Mouse (Mus musculus) heart, embryonic 15.5 days (tissue): ENCODE results near the gene Kxd1. TPM values are rescaled to one million over a fixed set of nuclear protein-coding genes. Genes with fewer than 3 reads are reported as not detected.

Experiments used
- ATAC-seq: fragments of 200-750 bp; cut with Nextera tagmentation; replicated peaks from 2 replicates; pipeline ENCODE4 v1.8.0; 2017; ENCODE audit warnings: low read depth, moderate TSS enrichment; ENCODE audit not compliant: insufficient number of reproducible peaks, insufficient read depth, low FRiP score
- H3K27ac ChIP-seq: fragments of 300-500 bp; sonication (generic); 2 replicates; pipeline ENCODE4 v1.5.1; 2015; ENCODE audit warnings: mild to moderate bottlenecking, inconsistent platforms
- H3K27me3 ChIP-seq: fragments of 300-500 bp; sonication (generic); 2 replicates; pipeline ENCODE4 v1.6.1; 2015; ENCODE audit warnings: inconsistent platforms
- H3K36me3 ChIP-seq: fragments of 300-500 bp; sonication (generic); 2 replicates; pipeline ENCODE4 v1.6.1; 2015; ENCODE audit warnings: mild to moderate bottlenecking, inconsistent platforms
- H3K4me1 ChIP-seq: fragments of 300-500 bp; sonication (generic); replicated peaks from 2 replicates; pipeline ENCODE4 v1.6.1; 2015; ENCODE audit warnings: inconsistent platforms
- H3K4me2 ChIP-seq: fragments of 300-500 bp; sonication (generic); 2 replicates; pipeline ENCODE4 v1.6.1; 2015; ENCODE audit warnings: inconsistent platforms, mild to moderate bottlenecking, moderate library complexity
- H3K4me3 ChIP-seq: fragments of 300-500 bp; sonication (generic); 2 replicates; pipeline ENCODE4 v1.5.1; 2015; ENCODE audit warnings: mild to moderate bottlenecking, inconsistent platforms
- H3K9ac ChIP-seq: fragments of 300-500 bp; sonication (generic); 2 replicates; pipeline ENCODE4 v1.6.1; 2015; ENCODE audit warnings: mild to moderate bottlenecking, inconsistent platforms
- H3K9me3 ChIP-seq: fragments of 300-500 bp; sonication (generic); replicated peaks from 2 replicates; pipeline ENCODE4 v1.6.1; 2016; ENCODE audit warnings: inconsistent platforms
- WGBS: fragments of 180-500 bp; shearing (Covaris S2); methylation state at CpG from one replicate; pipeline ENCODE4 v1.1.7; 2015; ENCODE audit warnings: mixed read lengths; 5-methylcytosine and 5-hydroxymethylcytosine counted together
- polyA plus RNA-seq: library from polyadenylated mRNA; unstranded; fragments of >200 nt; fragmentation: Nextera tagmentation; extraction: Ambion mirVana; gene quantifications from 2 replicates; pipeline ENCODE4 v1.2.1, GENCODE M21; 2015

The Kxd1 gene
- polyA plus RNA-seq, 1 experiment from 2014 or later: 64.5 TPM

DNA sequence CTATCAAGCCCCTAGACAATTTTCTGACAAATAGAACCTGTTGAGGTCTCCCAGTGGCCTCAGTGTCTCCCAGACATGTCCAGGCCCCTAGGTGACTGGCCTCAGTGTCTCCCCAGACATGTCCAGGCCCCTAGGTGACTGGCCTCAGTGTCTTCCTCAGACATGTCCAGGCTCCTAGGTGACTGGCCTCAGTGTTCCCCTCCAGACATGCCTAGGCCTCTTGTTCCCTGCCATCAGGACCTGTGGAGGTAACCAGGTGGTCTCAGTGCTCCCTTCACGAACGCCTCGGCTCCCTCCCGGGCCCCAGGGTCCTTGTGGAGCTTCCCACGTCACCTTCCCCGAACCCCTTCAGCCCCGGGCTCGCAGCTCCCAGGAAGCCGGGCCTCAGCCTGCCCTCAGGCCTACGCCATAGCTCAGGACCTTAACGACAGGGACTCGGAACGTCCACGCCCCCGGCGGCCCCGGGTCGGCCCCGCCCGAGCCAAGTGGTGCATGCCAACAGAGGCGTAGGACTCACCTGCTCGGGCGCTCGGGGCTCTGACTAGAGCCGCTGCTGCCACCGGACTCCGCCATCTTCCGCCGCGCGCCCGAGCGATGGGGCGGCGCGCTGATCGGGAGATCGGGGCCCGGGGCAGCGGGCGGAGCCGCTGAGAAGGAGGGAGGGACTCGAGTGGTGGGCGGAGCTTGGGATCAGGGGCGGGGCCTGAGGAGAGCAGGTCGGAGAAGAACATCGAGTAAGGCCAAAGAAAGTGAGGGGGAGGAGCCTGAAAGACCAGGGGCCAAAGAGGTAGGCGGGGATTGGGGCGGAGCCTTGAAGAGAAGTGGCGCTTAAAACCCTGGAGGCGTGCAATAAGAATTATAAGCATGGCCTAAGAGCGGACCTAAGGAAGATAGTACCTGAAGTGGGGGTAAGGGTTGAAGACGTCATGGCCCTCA is 51.2 kb downstream of the Kxd1 start, which contains the start of gene Klhl26:
TSS of gene Klhl26 (minus strand) at position 636 of the 936 bp plus-strand sequence.
- H3K9me3 ChIP-seq: no peaks in the 10 kb centered on the region
- H3K27me3 ChIP-seq: peaks cover 21% of the 10 kb centered on the region
- WGBS: under 1% methylated on average over 53 of the region's 53 CpGs
- H3K4me1 ChIP-seq: peaks cover 22% of the 10 kb centered on the region
- peak within 1 kb of the TSS; percentile 89 for H3K4me2 ChIP-seq
- peak; percentile 89 for ATAC-seq
- H3K9ac ChIP-seq: peak within 1 kb of the TSS; percentile 95
- peak within 1 kb of the TSS; percentile 60 for H3K27ac ChIP-seq
- peak within 1 kb of the TSS; percentile 88 for H3K4me3 ChIP-seq
- H3K36me3 ChIP-seq: no peaks in the 10 kb centered on the region

DNA sequence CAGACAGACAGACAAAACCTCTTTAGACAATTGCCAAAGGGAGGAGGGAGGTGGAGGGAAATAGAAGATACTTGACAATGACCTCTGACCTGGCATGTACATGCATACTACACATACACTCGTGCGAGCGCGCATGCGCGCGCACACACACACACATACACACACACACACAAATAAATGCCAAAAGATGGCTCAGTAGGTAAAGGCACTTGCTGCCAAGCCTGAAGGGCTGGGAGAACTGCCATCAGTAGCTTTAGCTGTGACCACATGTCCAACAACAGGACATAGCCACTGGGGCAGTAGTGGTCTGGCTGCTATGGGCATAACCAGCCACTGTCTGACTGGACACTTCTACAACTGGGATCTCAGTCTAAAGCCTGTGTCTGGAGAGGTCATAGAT is 55.9 kb downstream of the Kxd1 start:
- peaks cover 46% of the 10 kb centered on the region for H3K4me1 ChIP-seq
- ATAC-seq: no peak
- no peak overlapping the region for H3K27ac ChIP-seq
- no peaks in the 10 kb centered on the region for H3K9me3 ChIP-seq
- H3K4me3 ChIP-seq: no peak overlapping the region
- H3K4me2 ChIP-seq: no peak overlapping the region
- no peaks in the 10 kb centered on the region for H3K27me3 ChIP-seq
- WGBS: 95% methylated on average over 7 of the region's 7 CpGs
- H3K36me3 ChIP-seq: no peaks in the 10 kb centered on the region
- H3K9ac ChIP-seq: no peak overlapping the region

DNA sequence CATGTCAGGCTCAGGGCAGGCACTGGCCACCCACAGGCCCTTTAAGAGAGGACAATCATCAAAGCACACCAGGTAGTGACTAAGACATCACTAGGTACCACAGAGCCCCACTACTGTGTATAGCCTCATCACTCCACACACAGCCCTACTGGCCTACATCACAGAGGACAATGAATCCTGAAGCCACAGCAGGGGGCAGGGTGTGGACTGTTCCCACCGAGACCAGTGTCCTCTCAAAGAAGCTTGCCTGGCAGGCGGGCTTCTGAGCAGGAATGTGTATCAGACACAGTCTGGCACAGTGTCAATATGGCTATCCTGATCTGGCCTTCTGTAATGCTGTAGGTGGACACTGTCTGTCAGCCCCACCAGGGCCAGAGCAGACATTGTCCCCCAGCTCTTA is 57.8 kb downstream of the Kxd1 start:
- Histone ChIP-seq H3K4me1 (peaks cover 43% of the 10 kb centered on the region), H3K4me3 (no peak overlapping the region), H3K27me3 (no peaks in the 10 kb centered on the region), H3K9me3 (no peaks in the 10 kb centered on the region), H3K4me2 (no peak overlapping the region), H3K9ac (no peak overlapping the region), H3K27ac (no peak overlapping the region), H3K36me3 (no peaks in the 10 kb centered on the region)
- WGBS: 41% methylated on average over 2 of the region's 2 CpGs
- ATAC-seq: no peak

DNA sequence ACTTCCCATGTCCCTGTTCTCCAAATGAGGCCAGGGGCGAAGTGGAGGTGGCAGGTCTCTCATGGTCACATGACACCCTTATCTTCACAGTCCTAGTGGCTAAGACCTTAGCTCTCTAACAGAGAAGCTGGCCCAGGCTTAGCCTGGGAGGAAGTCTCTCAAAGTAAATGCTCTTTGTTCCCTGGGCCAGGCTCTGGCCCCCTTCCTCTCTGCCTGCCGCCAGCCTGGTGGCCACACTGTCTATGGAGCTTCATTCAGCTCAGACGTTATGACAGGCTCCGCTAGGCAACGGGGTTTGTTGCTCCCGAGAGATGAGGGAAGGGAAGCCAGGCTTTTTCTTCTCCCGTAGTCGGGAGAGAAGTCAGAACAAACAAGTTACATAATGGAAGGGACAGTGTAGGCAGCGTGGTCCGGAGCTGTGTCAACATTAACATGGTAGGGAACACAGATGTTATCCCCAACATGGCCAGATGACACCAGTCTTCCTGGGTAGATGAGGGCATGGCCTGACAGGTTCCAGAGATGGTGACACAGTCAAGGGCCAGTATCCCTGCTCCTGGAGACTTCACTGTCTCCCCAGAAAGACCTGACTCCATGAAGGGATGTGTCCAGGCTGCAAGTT is 58.4 kb downstream of the Kxd1 start:
- H3K36me3 ChIP-seq: no peaks in the 10 kb centered on the region
- no peaks in the 10 kb centered on the region for H3K27me3 ChIP-seq
- peaks cover 46% of the 10 kb centered on the region for H3K4me1 ChIP-seq
- 28% methylated on average over 10 of the region's 10 CpGs for WGBS
- no peaks in the 10 kb centered on the region for H3K9me3 ChIP-seq
- H3K4me2 ChIP-seq: no peak overlapping the region; the same call in 1 of the 2 replicates
- H3K4me3 ChIP-seq: no peak overlapping the region
- ATAC-seq: peak; percentile 55; the same call in 1 of the 2 replicates
- H3K9ac ChIP-seq: no peak overlapping the region
- peak overlapping the region; percentile 46 for H3K27ac ChIP-seq

DNA sequence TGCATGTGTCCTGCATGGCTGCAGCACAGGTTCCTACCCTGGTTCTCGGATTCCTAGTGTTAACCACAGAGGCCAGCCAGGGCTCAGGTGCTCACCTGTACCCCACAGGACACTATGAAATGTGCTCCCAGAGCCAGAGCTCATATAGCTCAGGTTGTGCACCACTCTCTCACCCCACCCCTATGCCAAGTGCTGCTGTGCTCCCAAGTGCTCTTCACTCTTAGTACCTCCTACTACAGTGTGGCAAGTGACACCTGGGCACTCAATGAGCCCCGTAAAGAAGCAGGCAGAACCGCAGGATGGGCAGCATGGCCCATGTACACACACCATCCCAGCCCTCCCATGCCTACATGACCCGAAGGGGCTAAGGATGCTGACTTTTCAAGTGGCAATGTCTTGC is 59.0 kb downstream of the Kxd1 start:
- Histone ChIP-seq H3K27me3 (no peaks in the 10 kb centered on the region), H3K4me1 (peaks cover 46% of the 10 kb centered on the region), H3K36me3 (no peaks in the 10 kb centered on the region), H3K27ac (no peak overlapping the region), H3K9ac (no peak overlapping the region), H3K4me2 (no peak overlapping the region), H3K4me3 (no peak overlapping the region), H3K9me3 (no peaks in the 10 kb centered on the region)
- WGBS: 85% methylated on average over 4 of the region's 4 CpGs
- no peak for ATAC-seq

DNA sequence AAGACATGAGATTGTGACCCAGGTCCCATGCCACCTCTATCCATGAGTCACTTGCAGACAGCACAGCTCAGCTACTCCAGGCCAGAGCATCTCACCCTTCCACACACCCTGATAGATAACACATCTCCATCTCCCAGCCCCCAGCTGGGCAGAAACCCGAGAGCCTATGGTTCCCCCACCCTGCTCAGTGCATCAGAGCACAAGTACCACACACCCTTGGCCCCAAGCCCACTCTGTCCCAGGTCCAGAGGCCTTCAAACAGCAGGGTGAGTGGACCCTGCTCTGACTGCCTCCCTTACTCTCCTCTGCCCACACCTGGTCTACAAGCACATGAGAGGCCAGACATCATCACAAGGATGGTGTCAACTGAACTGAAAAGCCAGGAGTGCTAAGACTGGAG is 59.8 kb downstream of the Kxd1 start:
- H3K4me1 ChIP-seq: peaks cover 48% of the 10 kb centered on the region
- H3K27ac ChIP-seq: no peak overlapping the region
- no peaks in the 10 kb centered on the region for H3K9me3 ChIP-seq
- no peak overlapping the region for H3K4me2 ChIP-seq
- WGBS: 33% methylated on average over 1 of the region's 1 CpGs
- H3K36me3 ChIP-seq: no peaks in the 10 kb centered on the region
- H3K9ac ChIP-seq: no peak overlapping the region
- H3K4me3 ChIP-seq: no peak overlapping the region
- no peaks in the 10 kb centered on the region for H3K27me3 ChIP-seq
- ATAC-seq: no peak

DNA sequence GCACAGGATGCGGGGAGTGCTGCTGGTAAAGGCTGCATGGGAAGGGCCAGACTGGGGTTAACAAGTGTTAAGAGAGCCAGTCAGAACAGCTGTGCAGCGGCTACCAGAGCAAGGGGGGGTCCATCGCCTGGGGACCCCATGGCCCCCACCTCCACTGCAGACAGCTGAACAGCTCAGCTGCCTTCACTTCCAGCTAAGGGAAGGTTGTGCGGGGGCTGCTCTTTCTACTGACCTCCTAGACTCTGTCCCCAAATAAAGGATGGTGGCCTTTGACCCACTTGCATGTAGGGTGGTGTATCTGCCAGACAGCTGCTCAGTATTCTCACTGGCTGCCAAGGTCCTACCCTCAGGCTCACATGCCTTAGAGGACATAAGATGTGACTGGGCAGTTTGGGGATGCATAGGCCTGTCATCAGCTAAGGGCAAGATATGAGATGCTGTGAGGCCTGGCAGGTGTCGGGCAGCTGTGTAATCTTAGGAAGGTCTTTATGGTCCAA is 60.5 kb downstream of the Kxd1 start:
- Histone ChIP-seq H3K9me3 (no peaks in the 10 kb centered on the region), H3K27me3 (no peaks in the 10 kb centered on the region), H3K9ac (no peak overlapping the region; the same call in 1 of the 2 replicates), H3K4me3 (no peak overlapping the region), H3K4me1 (peaks cover 48% of the 10 kb centered on the region), H3K4me2 (0 out of 2 replicates have a peak overlapping the region, but pooled peaks have one; percentile 11), H3K36me3 (no peaks in the 10 kb centered on the region), H3K27ac (no peak overlapping the region)
- ATAC-seq: no peak
- whole genome bisulfite sequencing: 67% methylated on average over 5 of the region's 5 CpGs

DNA sequence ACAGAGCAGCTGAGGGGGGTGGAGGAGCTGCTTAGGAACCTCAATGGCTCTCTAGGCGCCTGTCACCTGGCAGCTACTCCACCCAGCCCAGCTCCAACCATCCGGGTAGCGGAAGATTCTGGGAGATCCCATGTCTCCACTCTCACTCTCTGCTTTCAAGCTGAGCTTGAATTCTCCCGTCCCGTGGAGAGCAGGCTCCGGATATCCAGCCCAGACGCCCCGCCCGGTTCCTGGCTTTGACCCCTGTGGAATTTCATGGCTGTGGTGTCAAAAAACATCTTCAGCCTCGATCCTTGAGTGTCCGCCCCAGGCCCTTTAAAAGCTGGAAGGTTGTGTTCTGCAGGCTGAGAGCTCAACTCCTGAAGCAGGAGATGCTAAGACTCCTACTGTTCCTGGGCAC is 61.0 kb downstream of the Kxd1 start:
- H3K9ac ChIP-seq: no peak overlapping the region; the same call in 1 of the 2 replicates
- no peak overlapping the region for H3K4me3 ChIP-seq
- ATAC-seq: no peak
- no peaks in the 10 kb centered on the region for H3K27me3 ChIP-seq
- peaks cover 53% of the 10 kb centered on the region for H3K4me1 ChIP-seq
- no peak overlapping the region for H3K27ac ChIP-seq
- 0 out of 2 replicates have a peak overlapping the region, but pooled peaks have one; percentile 11 for H3K4me2 ChIP-seq
- 48% methylated on average over 11 of the region's 11 CpGs for WGBS
- H3K36me3 ChIP-seq: no peaks in the 10 kb centered on the region
- H3K9me3 ChIP-seq: no peaks in the 10 kb centered on the region

DNA sequence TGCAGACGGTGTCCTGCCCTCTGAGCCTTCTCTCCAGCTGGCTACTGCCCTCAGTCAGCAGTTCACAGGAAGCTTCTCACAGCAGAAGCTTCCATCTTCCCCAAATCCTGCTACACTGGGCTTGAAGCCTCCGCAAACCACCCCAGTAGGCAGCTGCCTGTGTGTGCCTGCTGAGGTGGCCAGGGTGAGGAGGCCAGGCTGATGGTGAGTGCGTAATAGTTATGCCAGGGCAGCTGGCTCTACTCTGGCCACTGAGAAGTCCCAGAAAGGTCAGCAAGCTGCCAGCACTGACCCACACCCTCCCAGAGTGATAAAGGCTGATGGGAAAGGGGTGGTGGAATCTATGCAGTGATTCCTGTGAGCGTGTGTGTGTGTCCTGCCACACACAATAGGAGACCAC is 61.5 kb downstream of the Kxd1 start:
- no peak overlapping the region for H3K4me3 ChIP-seq
- H3K4me2 ChIP-seq: no peak overlapping the region
- H3K27ac ChIP-seq: no peak overlapping the region
- WGBS: 85% methylated on average over 4 of the region's 4 CpGs
- peaks cover 57% of the 10 kb centered on the region for H3K4me1 ChIP-seq
- no peaks in the 10 kb centered on the region for H3K9me3 ChIP-seq
- no peaks in the 10 kb centered on the region for H3K36me3 ChIP-seq
- H3K9ac ChIP-seq: no peak overlapping the region
- no peaks in the 10 kb centered on the region for H3K27me3 ChIP-seq
- ATAC-seq: no peak

DNA sequence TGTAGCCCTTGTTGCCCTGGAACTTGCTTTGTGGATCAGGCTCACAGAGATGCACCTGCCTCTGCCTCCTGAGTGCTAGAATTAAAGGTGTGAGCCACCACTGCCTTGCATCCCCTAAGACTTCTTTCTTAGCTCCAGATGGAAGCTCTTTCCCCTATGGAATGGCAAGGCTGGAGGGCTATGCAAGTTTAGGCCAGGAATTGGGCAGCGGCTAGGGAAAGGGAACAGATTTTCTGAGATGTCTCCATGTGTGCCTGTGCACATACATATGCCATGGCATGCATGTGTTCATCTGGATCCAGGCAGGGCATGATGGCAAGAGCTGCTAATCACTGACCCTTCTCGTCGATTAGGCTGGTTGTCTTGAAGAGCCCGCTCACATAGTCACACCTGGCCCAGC is 62.1 kb downstream of the Kxd1 start:
- no peaks in the 10 kb centered on the region for H3K36me3 ChIP-seq
- no peak overlapping the region for H3K27ac ChIP-seq
- no peaks in the 10 kb centered on the region for H3K27me3 ChIP-seq
- no peak overlapping the region for H3K4me2 ChIP-seq
- H3K9me3 ChIP-seq: no peaks in the 10 kb centered on the region
- no peak overlapping the region for H3K9ac ChIP-seq
- peaks cover 63% of the 10 kb centered on the region for H3K4me1 ChIP-seq
- no peak for ATAC-seq
- WGBS: 96% methylated on average over 4 of the region's 4 CpGs
- H3K4me3 ChIP-seq: no peak overlapping the region

DNA sequence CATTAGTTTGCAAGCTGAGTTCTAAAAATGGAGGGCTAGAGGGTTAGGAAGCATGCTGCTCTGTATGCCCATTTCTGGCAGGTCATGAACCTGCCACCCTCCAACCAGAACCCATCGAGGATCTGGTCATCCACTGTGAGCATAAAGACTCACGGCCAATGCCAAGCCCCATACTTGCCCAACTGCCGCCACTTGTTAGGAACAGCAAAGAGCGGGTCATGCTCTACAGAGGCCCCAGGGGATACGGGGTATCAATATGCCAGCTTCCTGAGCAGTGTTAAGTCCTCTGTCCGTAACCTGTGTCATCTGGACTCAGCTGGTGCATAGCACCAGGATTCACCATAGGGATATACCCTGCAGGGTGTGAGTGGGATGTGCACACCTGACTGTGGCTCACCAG is 63.6 kb downstream of the Kxd1 start:
- no peak for ATAC-seq
- H3K4me3 ChIP-seq: no peak overlapping the region
- no peaks in the 10 kb centered on the region for H3K27me3 ChIP-seq
- H3K36me3 ChIP-seq: no peaks in the 10 kb centered on the region
- WGBS: 89% methylated on average over 6 of the region's 6 CpGs
- H3K4me1 ChIP-seq: peaks cover 61% of the 10 kb centered on the region
- no peaks in the 10 kb centered on the region for H3K9me3 ChIP-seq
- no peak overlapping the region for H3K9ac ChIP-seq
- H3K4me2 ChIP-seq: no peak overlapping the region
- H3K27ac ChIP-seq: no peak overlapping the region
